Mouse (Mus musculus): ENCODE measurements around the gene Rnf17.

Gene Rnf17

DNA sequence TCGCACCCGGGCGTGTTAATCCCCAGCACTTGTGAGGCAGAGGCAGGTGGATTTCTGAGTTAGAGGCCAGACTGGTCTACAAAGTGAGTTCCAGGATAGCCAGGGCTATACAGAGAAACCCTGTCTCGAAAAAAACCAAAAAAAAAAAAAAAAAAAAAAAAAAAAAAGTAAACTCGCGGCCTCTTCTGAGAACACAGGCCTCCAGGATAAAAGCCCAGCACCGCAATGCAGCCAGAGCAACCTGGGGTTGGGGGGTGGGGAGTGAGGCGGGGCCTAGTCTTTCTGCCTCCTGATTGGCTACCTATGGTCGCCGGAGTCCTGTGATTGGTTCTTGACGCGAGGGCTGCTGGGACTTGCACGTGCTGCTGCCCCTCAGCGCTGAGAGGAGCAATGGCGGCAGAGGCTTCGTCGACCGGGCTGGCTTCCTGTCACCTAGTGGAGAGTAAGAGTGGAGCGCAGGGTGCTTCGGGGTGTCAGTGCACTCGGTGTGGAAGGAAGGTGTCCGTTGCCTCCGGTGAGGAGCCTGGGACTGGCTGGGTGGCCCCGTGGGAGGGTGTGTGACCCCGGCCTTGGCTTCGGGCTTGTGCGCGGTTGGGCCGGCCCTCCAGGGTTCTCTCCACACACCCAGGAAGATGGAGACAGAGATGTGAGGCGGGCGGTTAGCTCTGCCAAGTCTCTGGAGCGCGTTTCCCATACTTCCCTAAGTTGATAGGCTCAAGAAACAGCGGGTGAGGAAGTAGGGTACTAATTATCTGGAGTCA lies at the start of gene Rnf17:
TSS of gene Rnf17 (plus strand) at position 271 of the 761 bp plus-strand sequence.
- DNase-seq = no peak

DNA sequence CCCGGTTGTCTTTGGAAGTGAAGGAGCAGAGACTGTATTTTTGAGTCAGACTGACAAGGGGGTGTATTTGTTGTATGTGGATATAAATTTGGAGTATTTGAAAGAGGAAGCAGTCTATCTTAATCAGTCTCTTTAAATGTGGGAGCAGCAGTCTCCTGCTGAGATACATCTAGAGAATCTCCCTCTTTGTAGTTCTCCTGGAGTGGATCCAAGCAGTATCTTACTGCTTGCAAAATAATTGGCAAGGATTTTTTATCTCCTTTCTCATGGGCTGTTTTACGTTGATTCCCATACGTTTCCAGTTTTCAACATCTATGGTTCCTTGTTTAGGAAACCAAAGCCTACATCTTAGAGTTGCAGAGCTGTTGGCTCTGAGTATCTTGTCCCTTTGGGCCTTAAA lies 47.6 kb upstream of the Rnf17 start:
- no peak for DNase-seq

DNA sequence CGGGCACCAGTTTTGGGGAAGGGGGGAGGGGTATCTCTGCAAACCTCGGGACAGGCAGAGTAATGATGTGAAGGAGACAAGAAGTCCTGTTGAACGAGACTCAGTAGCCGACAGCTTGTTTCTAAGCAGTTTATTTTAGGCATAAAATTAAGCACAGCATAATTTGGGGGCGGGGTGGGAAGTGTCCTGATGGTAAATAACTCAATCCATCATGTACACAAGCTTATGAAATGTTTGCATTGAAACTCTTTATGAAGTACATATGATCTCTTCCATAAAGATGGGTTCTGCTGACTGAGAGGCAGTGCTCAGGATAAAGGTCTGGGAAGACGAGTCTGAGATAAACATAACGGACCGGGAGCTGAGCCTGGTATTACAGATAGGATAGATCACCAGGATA lies 47.0 kb upstream of the Rnf17 start:
- DNase-seq = no peak

DNA sequence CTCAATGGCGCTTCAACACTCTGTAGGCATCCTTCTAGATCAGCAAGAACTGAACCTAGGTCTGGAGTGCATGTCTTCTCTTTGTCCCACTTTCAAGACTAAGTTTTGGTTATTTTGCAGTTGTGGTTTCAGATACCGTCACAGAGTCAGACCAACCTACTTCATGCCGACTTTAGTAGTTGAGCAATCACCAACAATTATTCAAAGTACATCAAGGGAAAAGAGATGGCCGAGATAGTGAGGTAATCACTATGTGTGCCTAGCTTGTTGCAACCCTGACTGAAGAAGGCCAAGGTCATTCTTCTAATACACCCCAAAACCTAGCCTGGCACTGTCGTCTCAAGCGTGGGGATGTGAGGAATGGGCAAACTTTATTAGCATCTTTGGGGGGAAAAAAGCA lies 46.2 kb upstream of the Rnf17 start:
- DNase-seq = no peak

DNA sequence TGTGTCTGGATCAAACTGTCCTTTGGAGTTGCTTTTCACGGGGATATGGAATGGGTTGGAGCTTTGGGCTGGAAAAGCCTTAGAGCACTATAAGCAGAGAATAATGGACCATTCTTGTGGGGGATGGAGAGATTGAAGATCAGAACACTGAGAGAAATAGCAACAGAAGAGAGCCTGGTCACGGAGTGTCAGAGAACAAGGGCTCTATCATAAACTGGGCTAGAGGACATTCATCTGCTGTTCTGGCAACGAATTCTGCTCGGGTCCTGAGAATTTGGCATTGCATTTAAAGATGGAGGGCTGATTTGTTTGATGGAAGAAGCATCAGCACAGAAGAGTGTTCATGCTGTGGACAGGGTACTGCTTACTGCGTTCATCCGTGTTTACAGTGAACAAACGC lies 44.0 kb upstream of the Rnf17 start:
- no peak for DNase-seq

DNA sequence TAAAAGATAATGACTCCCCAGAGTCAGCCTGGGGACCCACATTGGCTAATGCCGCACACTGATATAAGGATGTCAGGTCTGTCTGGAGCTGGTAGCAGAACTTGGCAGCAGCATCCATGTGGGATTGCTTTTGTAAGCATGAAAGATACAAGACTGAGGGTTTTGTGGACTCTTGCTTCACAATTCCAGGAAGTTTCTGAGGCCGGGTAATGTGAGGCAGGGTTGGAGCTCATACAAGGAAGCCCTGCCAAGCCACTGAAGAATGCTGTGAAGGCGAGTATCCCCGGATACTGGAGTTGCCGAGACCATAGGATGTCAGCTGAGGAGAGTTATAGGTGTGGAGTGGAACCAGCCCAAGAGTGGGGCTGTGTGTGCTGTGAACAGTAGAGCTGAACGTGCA lies 43.2 kb upstream of the Rnf17 start:
- DNase-seq = no peak

DNA sequence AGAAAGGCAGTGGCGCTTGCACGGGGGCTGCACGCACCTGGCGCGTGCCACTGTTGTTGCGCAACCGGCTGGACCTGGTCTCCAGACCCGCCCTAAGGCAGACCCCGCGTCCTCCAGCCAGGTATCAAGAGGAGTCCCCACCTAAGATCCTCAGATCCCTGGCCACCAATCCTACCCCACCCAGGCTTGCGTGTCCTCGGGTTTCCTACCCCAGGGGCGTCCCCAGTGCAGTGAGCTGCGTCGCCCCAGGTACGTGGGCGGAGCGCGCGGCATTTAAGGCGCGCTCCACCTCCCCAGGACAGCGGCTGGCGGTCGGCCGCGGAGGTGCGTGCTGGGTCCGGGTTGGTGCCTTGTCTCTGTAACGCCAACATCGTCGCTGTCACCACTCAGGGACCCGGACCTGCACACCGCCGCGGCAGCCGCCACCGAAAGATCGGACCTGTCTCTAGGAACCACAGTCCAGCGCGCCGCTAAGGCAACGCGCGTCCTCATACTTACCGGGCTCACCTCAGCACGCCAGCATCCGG lies 37.6 kb upstream of the Rnf17 start, which contains the start of gene Atp12a:
TSS of gene Atp12a (plus strand) at position 358 of the 527 bp plus-strand sequence.
- DNase-seq = no peak

DNA sequence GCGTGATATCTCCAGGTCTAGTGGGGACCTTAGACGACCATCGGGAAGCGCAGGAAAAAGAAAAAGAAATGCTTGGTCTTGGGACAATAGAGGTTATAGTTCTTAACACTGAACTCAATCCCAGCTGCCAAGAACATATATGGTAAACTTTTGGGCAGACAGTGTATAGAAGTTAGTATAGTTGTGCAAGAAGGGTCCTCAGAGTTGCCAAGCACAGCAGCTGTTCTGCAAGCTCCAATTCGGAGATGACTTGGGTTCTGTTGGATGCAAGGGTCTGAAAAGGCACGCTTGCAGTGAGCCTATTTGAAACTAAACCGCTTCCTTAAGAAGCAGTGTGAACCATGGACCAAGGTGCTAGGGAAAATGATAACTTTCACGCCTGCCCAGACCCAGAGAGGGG lies 37.1 kb upstream of the Rnf17 start:
- no peak for DNase-seq

DNA sequence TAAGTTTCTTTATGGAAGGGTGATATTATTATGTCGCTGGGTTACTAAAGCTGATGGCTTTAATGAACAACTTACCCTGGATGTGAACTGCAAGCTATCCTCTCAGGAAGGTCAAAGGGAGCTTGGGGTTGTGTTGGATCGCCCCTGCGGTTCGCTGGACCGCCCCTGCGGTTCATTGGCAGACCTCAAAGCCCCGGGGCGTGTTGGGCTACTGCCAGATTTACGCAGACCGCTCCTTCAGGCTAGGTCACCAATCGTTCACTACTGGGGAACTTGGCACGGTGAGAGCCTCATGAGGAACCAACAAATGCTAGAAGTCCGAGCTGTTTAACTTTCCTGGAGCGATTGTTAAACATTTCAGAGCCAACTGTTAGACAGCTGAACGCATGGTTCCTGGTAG lies 35.7 kb upstream of the Rnf17 start:
- DNase-seq = no peak

DNA sequence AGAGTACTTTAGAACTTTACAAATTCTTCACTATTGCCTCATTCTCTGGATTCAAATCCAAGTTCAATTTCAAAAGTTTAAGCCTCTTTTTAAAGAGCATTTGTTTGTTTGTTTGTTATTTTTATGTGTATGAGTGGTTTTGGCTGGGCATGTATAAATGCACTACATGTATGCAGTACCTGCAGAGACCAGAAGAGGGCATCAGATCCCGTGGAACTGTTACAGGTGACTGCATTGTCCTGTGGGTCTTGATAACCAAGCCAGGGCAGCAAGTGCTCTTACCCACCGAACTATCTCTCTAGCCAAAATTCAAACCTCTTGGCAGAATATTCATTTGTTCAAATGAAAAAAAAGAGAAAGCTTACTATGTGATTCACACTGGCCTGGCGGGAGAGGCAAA lies 33.5 kb upstream of the Rnf17 start:
- peak; percentile 30 for DNase-seq

DNA sequence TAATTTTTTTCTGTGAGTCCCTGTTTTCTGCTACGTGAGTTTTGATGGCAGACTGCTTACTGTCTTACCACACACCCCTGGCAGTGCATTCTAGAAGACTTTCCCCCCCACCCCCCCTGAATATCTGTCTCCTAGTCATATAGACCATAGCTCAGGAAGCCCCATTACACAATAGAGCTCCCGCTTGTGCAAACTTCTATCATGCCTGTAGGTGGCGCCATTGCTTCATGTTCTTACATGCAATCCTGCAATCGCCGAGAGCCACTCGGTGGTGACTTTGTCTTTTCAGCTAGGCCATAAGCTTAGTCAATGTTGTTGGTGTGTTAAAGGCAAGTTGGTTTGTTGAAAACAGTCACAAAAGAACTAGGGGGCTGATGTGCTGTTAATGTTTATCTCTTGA lies 26.6 kb upstream of the Rnf17 start:
- peak; percentile 89 for DNase-seq

DNA sequence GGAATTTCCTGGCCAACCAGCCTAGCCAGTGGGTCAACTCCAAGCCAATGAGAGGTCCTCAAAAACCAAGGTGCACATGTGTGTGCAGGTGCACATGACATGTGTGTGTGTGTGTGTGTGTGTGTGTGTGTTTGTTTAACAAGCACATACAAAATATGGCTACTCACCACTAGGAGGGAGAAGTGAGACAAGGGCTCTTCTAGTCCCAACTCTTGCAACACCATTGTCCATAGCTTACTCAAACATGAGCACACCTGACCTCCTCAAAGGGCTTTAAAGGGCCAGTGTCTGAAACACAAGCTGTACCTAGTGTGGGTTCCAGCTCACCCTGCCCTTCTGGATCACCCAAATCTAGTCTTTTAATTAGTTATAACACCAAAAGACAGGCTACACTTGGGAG lies 24.6 kb upstream of the Rnf17 start:
- peak; percentile 53 for DNase-seq

DNA sequence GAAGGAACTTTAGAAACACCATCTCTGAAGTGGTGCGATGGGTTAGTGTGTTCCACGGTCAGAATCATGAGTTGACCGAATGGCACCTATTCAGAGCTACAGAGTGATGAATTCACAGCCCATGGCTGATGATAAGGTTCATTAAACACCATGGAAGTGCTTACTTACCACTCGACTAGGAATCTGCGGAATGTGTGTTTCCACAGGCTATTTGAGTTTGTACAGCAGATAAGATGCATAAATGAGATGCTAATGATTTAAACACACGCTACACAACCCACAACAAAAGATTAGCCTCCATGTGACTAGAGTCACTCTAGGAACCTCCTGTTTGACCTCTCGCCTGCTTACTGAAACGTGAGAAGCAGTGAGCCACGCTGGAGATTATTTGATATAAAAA lies 23.0 kb upstream of the Rnf17 start:
- peak; percentile 52 for DNase-seq

DNA sequence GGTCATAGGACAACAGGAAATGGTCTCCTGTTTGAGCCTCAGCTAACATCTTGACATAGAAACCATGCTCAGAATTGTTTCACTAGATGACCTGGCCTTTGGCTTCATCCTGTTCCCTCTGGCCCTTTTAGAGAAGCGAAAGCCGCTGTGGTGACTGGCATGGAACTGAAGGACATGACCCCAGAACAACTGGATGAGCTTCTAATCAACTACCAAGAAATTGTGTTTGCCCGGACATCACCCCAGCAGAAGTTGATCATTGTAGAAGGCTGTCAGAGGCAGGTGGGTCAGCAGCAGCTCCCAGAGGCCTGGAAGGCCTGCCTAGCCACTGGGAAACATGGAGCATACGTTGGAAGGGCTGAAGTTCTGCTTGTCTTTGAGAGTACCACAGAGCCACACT lies 20.0 kb upstream of the Rnf17 start:
- no peak for DNase-seq

DNA sequence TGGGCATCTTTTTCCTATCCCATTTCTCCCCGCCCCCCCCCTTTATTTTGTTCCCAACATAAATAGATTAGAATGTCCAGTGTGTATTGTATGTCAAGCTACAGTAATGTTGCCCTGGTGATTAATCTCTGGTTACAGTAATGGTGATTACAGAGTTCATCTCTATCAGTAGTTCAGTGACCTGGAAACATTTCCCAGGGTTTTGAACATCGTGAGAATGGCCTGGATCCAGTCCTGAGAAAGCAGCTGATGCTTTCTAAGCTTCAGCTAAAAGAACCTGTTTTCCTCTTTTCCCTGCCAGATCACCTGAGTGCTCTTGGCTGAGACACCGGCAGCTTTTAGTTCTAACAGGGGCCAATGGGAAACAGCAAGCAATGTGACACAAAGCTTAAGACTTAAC lies 12.1 kb upstream of the Rnf17 start:
- DNase-seq = peak; percentile 7

DNA sequence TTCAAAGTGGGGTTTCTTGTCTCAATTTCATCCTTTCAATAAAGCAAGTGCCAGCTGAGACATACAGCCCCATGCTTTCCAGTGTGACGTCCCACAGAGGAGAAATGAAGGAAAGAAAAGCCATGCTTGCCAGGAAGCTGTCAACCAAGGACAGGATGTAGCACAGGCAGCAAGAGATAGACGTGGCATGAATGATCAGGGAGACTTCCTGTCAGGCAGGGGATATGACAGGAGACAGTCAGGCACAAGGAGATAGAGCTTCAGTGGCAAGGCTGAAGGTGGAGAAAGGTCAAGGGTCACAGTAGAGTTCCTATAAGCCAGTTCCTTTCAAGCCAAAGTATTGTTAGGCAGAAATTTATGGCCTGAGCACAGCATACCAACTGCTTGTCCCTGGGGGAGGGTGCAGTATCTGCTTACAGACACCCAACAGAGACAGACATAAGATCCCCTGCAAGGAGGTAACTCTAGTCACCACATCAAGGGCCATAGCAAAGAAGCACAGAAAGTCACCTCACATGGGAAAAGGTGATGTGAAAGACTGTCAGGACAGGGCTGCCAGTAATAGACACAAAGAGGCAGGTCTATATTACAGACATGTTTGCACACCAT lies 8.6 kb upstream of the Rnf17 start:
- DNase-seq = no peak

DNA sequence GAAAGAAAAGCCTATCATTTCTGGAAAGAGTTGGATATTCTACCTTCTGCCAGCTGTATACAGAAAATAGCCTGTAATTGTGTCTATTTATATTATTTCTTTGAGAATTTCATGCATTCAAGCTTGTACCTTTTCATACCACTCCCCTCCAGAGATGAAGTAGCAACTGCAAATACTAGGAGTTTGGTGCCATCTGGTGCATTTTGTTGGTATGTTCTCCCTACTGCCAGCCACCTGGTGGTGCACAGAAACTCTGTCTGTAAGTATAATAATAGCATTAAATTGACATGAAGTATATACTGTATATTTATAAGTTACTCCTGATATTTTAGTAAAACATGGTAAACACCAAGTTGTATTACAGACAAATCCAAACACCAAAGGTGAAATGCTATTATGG lies 4.4 kb upstream of the Rnf17 start:
- DNase-seq = peak; percentile 60

DNA sequence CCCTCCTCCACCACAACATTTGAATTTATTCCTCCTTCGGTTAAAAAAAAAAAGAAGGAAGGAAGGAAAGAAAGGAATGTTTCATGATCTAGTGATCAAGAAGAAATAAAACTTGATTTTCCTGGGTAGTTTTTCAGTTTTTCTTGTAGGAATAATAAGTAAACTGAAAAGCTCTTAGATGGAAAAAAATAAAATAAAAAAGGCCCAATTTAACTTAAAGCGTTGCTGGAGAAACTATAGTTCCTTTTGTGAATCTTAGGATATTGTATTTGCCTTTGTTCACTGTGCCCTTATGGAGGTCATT lies 643 bp downstream of the Rnf17 start:
- no peak for DNase-seq

DNA sequence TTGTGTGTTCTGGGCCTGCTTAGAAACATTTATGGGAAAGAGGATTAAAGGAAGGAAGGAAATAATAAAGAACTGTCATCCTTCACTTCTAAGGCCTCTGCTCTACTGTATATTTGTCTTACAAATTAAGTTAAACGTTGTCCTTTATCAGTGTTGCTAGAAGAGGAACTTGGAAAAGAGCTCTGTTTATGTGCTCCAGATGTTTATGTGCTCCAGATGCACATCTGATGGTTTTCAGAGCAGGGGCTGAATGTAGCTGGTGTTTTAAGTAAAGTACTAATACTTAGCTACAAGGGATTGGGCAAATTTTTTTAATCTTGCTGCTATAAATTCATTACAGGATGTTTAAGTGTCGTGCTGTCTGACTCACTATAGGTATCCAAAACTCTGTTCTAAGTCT lies 59.7 kb downstream of the Rnf17 start:
- no peak for DNase-seq

DNA sequence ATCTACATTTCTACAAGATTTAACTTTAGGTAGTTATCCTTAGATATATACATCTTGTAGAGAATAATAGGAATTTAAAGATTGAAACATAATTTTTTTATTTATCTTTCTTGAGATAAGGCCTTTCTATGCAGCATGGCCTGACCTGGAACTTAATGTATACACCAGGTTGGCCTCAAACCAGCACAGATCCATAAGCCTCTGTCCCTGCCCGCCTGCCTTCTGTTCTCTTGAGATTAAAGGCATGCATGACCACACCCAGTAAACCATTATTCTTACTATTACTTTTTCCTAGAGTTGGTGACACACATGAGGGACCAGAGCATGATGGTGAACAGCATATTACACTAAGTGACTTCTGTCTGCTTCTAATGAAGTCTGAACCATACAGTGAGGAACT lies 60.3 kb downstream of the Rnf17 start:
- DNase-seq = no peak

DNA sequence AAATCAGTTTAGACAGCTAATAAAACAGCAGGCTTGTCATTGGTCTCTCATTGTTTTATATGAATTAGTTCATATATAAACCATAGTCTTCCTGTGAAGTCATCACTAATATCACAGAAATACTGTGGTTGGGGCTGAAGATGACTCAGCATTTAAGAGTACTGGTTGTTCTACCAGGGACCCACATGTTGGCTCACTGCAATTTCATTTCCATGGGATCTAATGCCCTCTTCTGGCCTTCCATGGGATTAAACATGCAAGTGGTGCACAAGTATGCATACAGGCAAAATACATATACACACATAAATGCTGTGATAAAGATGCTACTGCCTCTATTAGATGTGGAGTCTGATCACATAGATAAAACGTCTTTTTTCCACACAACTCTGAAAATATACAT lies 65.8 kb downstream of the Rnf17 start:
- DNase-seq = peak; percentile 25

DNA sequence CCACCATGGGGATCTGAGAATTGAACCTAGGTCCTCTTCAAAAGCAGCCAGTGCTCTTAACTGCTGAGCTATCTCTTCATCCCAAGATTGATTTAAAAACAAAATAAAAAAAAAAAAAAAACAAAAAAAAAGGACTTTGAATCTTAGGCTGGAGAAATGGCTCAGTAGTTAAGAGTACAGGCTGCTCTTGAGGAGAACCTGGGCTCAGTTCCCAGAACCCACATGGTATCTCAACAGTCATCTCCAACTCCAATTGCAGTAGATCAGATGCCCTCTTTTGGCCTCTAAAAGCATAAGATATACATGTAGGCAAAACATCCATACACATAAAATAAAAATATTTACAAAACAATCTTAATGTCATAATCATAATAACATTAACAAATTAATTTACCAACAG lies 87.4 kb downstream of the Rnf17 start:
- no peak for DNase-seq

DNA sequence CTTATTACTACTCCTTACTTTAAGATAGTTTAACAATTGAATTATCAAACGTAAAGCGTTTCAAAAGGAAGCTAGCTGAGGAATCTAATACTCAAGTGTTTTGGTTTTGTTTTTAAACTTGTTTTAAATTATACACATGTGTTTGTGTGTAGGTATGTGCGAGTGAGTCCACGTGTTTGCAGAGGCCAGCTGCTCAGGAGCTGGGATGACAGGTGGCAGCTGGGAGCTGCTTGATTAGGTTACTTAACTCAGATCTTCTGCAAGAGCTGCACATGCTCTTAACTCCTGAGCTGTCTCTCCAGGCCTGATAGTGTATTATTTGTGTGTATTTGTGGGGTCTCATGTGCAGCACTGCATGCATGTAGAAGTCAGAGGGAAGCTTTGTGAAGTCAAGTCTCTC lies 100.0 kb downstream of the Rnf17 start:
- DNase-seq = no peak

DNA sequence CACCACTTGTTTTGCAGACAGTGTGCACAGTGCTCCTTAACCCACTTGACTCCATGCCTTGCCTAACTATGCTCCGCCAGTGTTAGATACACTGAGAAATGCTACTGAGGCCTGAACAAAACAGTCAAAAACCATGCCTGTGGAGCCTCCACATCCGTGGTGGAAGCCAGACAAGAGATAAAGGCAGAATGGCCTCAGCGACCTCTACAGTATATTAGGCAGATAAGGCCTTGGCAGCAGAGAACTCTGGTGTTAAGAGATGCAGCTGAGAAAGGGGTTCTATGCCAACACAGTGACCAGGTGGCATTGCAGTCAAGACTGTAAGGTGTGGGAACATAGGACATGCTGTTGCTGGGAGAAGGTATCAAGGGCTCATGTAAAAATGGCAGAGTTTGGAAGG lies 104.4 kb downstream of the Rnf17 start:
- DNase-seq = no peak

DNA sequence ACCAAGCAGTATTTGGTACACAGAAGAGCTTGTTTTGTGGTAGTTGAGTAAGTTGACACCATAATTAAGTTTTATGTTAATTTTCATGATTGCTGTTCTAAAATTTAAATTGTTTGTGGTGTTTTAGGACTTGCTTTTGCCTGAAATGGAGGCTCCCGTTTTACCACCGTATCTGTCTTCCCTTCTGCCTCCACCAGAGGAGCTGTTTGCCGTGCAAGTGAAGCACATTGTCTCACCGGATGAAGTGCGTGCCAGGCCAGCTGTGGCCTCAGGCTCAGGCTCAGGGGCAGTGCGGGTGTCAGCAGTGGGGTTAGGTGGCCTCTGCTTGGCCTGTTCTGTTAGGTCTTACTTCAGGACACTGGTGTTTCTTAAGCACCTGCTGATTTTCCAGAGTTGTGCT lies 109.7 kb downstream of the Rnf17 start:
- DNase-seq = peak; percentile 9

Measured in lung, postnatal 36 days (tissue).